ENCODE assay signal across 8 mouse cellular contexts in the genomic region with DNA sequence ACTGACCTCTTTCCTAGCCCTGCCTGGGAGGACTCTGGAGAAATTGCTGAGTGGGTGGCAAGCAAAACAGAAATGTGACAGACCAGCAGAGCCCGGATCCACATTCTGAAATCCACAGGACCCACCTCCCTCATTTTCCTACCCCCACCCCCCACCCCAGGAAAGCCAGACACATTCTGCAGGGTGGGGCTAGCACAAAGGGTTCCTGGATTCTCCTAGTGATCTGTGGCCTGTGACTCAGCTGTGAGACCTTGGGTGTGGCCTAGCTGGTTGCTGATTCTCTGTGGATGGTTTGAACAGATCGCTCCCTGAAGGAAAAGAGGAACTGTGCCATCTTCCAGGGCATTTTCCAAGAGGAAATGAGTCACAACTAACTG. TPM values are rescaled to one million over a fixed set of nuclear protein-coding genes. Genes with fewer than 3 reads are reported as not detected.
DNase-seq lines count a peak whose midpoint lies in the region; ATAC-seq and TF ChIP-seq lines count a peak whose summit lies in the region.

No protein-coding gene starts in this region.

- peak overlapping the region; percentile 59; the same call in 1 of the 2 replicates for H3K9ac ChIP-seq in neural tube, embryonic 14.5 days (replicated peaks; ENCODE audit: low read depth, low read length)

- intact Hi-C loops in left cerebral cortex, adult 2 months (cut with DNase I) = no loop called here
- intact Hi-C loops in left cerebral cortex, postnatal 4 days (cut with DNase I) = no loop called here

- H3K4me1 ChIP-seq in lung, adult 2 months (ENCODE audit: control insufficient read depth, insufficient read depth, low read length) = peaks cover 25% of the 10 kb centered on the region
- 0 out of 2 replicates have a peak, but pooled peaks cover 3% of the 10 kb centered on the region for H3K4me1 ChIP-seq in neural tube, embryonic 14.5 days (ENCODE audit: control insufficient read depth, insufficient read depth, low read length)

- TF ChIP-seq CTCF in left cerebral cortex, adult 2 months (IDR thresholded peaks at IDR 0.05) = no peak
- TF ChIP-seq CTCF in lung, adult 2 months (IDR thresholded peaks at IDR 0.05; ENCODE audit: insufficient read depth, low read length) = no peak

- peaks cover 9% of the 10 kb centered on the region for H3K27me3 ChIP-seq in neural tube, embryonic 14.5 days (ENCODE audit: control insufficient read depth, insufficient read depth, low read length)

- WGBS in lung, adult 2 months = 0% methylated on average over 2 of the region's 2 CpGs
- 48% methylated on average over 2 of the region's 2 CpGs for WGBS in neural tube, embryonic 14.5 days

- H3K9me3 ChIP-seq in neural tube, embryonic 14.5 days (ENCODE audit: control insufficient read depth, low read length) = no peaks in the 10 kb centered on the region

- H3K27ac ChIP-seq in left cerebral cortex, adult 2 months = peak overlapping the region; percentile 80
- peak overlapping the region; percentile 64; the same call in 1 of the 2 replicates for H3K27ac ChIP-seq in neural tube, embryonic 14.5 days (ENCODE audit: low read depth, low read length)

- DNase-seq in left cerebral cortex, adult 2 months (ENCODE audit: extremely low spot score in 1 of 2, low spot score in 2 of 2) = no peak
- DNase-seq in left cerebral cortex, postnatal 4 days = no peak
- DNase-seq in heart, adult 11 months = peak; percentile 99
- DNase-seq in kidney, adult 11 months = peak; percentile 66
- no peak for DNase-seq in lung, adult 2 months

- H3K4me2 ChIP-seq in neural tube, embryonic 14.5 days (ENCODE audit: low read depth, low read length) = peak overlapping the region; percentile 32; the same call in 1 of the 2 replicates

- ATAC-seq in common myeloid progenitor, adult 5-6 weeks (replicated peaks; ENCODE audit: low read depth, poor library complexity, severe bottlenecking) = peak; percentile 44
- peak; percentile 29; the same call in 1 of the 2 replicates for ATAC-seq in neural tube, embryonic 14.5 days (ENCODE audit: low read depth)
- ATAC-seq in erythroid progenitor cell, adult 5-6 weeks (replicated peaks; ENCODE audit: low FRiP score, poor library complexity, severe bottlenecking) = no peak

- TF ChIP-seq POLR2A in lung, adult 2 months (IDR thresholded peaks at IDR 0.05; ENCODE audit: borderline replicate concordance, extremely low read depth, low read depth, low read length) = no peak

- H3K4me3 ChIP-seq in left cerebral cortex, adult 2 months = peak overlapping the region; percentile 60
- peak overlapping the region; percentile 77 for H3K4me3 ChIP-seq in lung, adult 2 months (replicated peaks; ENCODE audit: extremely low read depth, low read depth, low read length)
- peak overlapping the region; percentile 44 for H3K4me3 ChIP-seq in neural tube, embryonic 14.5 days (ENCODE audit: low read depth, low read length)

- no peaks in the 10 kb centered on the region for H3K36me3 ChIP-seq in neural tube, embryonic 14.5 days (ENCODE audit: control insufficient read depth, insufficient read depth, low read length)

RNA-seq across cellular contexts. Expression of a gene that starts 1.0 kb away (rescaled TPM):
- total RNA-seq in left cerebral cortex, adult 2 months (2021) = 10 to 100 TPM; 42.6 to 43.7 TPM
- total RNA-seq in left cerebral cortex, postnatal 4 days (2021) = 100 to 1,000 TPM in 1 of 2 experiments, 10 to 100 TPM in 1; 94.7 to 100 TPM
- total RNA-seq in common myeloid progenitor, adult 5-6 weeks (2017) = 282 and 405 TPM in 2 replicates
- 61.1 and 79.5 TPM in 2 replicates for polyA plus RNA-seq in lung, adult 2 months (2012; rRNA removed)
- polyA plus RNA-seq in neural tube, embryonic 14.5 days (2014; fragmentation: Nextera tagmentation; extraction: Ambion mirVana) = 176 and 300 TPM in 2 replicates
- 41.1 and 59.5 TPM in 2 replicates for total RNA-seq in erythroid progenitor cell, adult 5-6 weeks (2015; ENCODE audit: low replicate concordance)
- 48.9 and 71.8 TPM in 2 replicates for total RNA-seq in erythroid progenitor cell, adult 5-6 weeks (2017; ENCODE audit: low replicate concordance)

RNA-seq across cellular contexts. Expression of a gene that starts 35.6 kb away (rescaled TPM):
- total RNA-seq in left cerebral cortex, adult 2 months (2021) = 10 to 100 TPM in 1 of 2 experiments, 1 to 10 TPM in 1; 8.0 to 11.0 TPM
- 10 to 100 TPM; 33.3 to 35.2 TPM for total RNA-seq in left cerebral cortex, postnatal 4 days (2021)
- 45.4 and 46.0 TPM in 2 replicates for total RNA-seq in common myeloid progenitor, adult 5-6 weeks (2017)
- 232 and 357 TPM in 2 replicates for polyA plus RNA-seq in lung, adult 2 months (2012; rRNA removed)
- polyA plus RNA-seq in neural tube, embryonic 14.5 days (2014; fragmentation: Nextera tagmentation; extraction: Ambion mirVana) = 104 and 220 TPM in 2 replicates
- total RNA-seq in erythroid progenitor cell, adult 5-6 weeks (2015; ENCODE audit: low replicate concordance) = 477 and 485 TPM in 2 replicates
- total RNA-seq in erythroid progenitor cell, adult 5-6 weeks (2017; ENCODE audit: low replicate concordance) = 7.3 and 30.8 TPM in 2 replicates

Comparison
In these comparisons a context has a peak if more than half of its experiments do, and no peak if none do; other contexts are left out.
1. DNase-seq: peak in heart, adult 11 months (single experiment) and kidney, adult 11 months (single experiment); none in left cerebral cortex, adult 2 months (0 of 2), left cerebral cortex, postnatal 4 days (single experiment) and lung, adult 2 months (single experiment).
2. Peak in every context shown above with its lines, with median percentiles within 50 percentile points of each other: H3K4me3 ChIP-seq.